Mouse (Mus musculus) liver, embryonic 11.5 days (tissue): ENCODE measurements around the gene Cast. TPM values are rescaled to one million over a fixed set of nuclear protein-coding genes. Genes with fewer than 3 reads are reported as not detected.

Source experiments
- polyA plus RNA-seq: library from polyadenylated mRNA; unstranded; fragments of >200 nt; fragmentation: Nextera tagmentation; extraction: Ambion mirVana; gene quantifications from 2 replicates; pipeline ENCODE4 v1.2.1, GENCODE M21; 2014

Gene Cast
- polyA plus RNA-seq, 1 experiment from 2014 or later, result 34.1 TPM

Other genes starting within 250 kb of the Cast start
- 17.0 and 19.0 TPM in 2 replicates for gene Erap1, start 169.2 kb downstream of the Cast start, polyA plus RNA-seq